Mouse (Mus musculus): Measurements from ENCODE around the gene Ethe1.
A peak's percentile ranks its signal among the peaks of the same experiment; 100 is the strongest.

Gene Ethe1

GRCm38 (mm10) chr7:24593621-24594308, 6.4 kb downstream of the Ethe1 start:
- DNase-seq (ENCODE audit: low read depth, low spot score): peak; percentile 74
- Histone ChIP-seq H3K36me3 (ENCODE audit: control insufficient read depth, insufficient read depth, low read length, poor library complexity, severe bottlenecking) (no peaks in the 10 kb centered on the region), H3K27me3 (ENCODE audit: control insufficient read depth, insufficient read depth, low read length, poor library complexity, severe bottlenecking) (no peaks in the 10 kb centered on the region)

- no peaks in the 10 kb centered on the region for H3K27me3 ChIP-seq (ENCODE audit: control insufficient read depth, insufficient read depth, low read length, poor library complexity, severe bottlenecking)
- no peaks in the 10 kb centered on the region; the same call in 1 of the 2 replicates for H3K36me3 ChIP-seq (ENCODE audit: control insufficient read depth, insufficient read depth, low read length, poor library complexity, severe bottlenecking)
- DNase-seq (ENCODE audit: low read depth, low spot score): no peak
These were observed 7.0 kb downstream of the Ethe1 start for GRCm38 (mm10) chr7:24594309-24594803.

- no peaks in the 10 kb centered on the region for H3K27me3 ChIP-seq (ENCODE audit: control insufficient read depth, insufficient read depth, low read length, poor library complexity, severe bottlenecking)
- no peak for DNase-seq (ENCODE audit: low read depth, low spot score)
- no peaks in the 10 kb centered on the region; the same call in 1 of the 2 replicates for H3K36me3 ChIP-seq (ENCODE audit: control insufficient read depth, insufficient read depth, low read length, poor library complexity, severe bottlenecking)
These were observed 8.1 kb downstream of the Ethe1 start for GRCm38 (mm10) chr7:24595464-24595863.

GRCm38 (mm10) chr7:24598121-24598520, 10.8 kb downstream of the Ethe1 start:
- H3K27me3 ChIP-seq (ENCODE audit: control insufficient read depth, insufficient read depth, low read length, poor library complexity, severe bottlenecking): no peaks in the 10 kb centered on the region
- no peaks in the 10 kb centered on the region; the same call in 1 of the 2 replicates for H3K36me3 ChIP-seq (ENCODE audit: control insufficient read depth, insufficient read depth, low read length, poor library complexity, severe bottlenecking)
- no peak for DNase-seq (ENCODE audit: low read depth, low spot score)

- DNase-seq (ENCODE audit: low read depth, low spot score): peak; percentile 45
These were observed 12.1 kb downstream of the Ethe1 start for GRCm38 (mm10) chr7:24599211-24600067.

GRCm38 (mm10) chr7:24600941-24601597, 13.7 kb downstream of the Ethe1 start:
- Histone ChIP-seq H3K27me3 (ENCODE audit: control insufficient read depth, insufficient read depth, low read length, poor library complexity, severe bottlenecking) (no peaks in the 10 kb centered on the region), H3K36me3 (ENCODE audit: control insufficient read depth, insufficient read depth, low read length, poor library complexity, severe bottlenecking) (no peaks in the 10 kb centered on the region; the same call in 1 of the 2 replicates)
- DNase-seq (ENCODE audit: low read depth, low spot score): peak; percentile 96

More at GRCm38 (mm10) chr7:24599211-24600067, 12.1 kb downstream of the Ethe1 start:
- no peaks in the 10 kb centered on the region for H3K27me3 ChIP-seq (ENCODE audit: control insufficient read depth, insufficient read depth, low read length, poor library complexity, severe bottlenecking)
- H3K36me3 ChIP-seq (ENCODE audit: control insufficient read depth, insufficient read depth, low read length, poor library complexity, severe bottlenecking): no peaks in the 10 kb centered on the region; the same call in 1 of the 2 replicates

GRCm38 (mm10) chr7:24605561-24605960, 18.2 kb downstream of the Ethe1 start:
- DNase-seq (ENCODE audit: low read depth, low spot score): no peak
- no peaks in the 10 kb centered on the region for H3K27me3 ChIP-seq (ENCODE audit: control insufficient read depth, insufficient read depth, low read length, poor library complexity, severe bottlenecking)

GRCm38 (mm10) chr7:24606046-24606445, 18.7 kb downstream of the Ethe1 start:
- DNase-seq (ENCODE audit: low read depth, low spot score): no peak
- no peaks in the 10 kb centered on the region for H3K36me3 ChIP-seq (ENCODE audit: control insufficient read depth, insufficient read depth, low read length, poor library complexity, severe bottlenecking)
- no peaks in the 10 kb centered on the region for H3K27me3 ChIP-seq (ENCODE audit: control insufficient read depth, insufficient read depth, low read length, poor library complexity, severe bottlenecking)

More at GRCm38 (mm10) chr7:24605561-24605960, 18.2 kb downstream of the Ethe1 start:
- H3K36me3 ChIP-seq (ENCODE audit: control insufficient read depth, insufficient read depth, low read length, poor library complexity, severe bottlenecking): no peaks in the 10 kb centered on the region

GRCm38 (mm10) chr7:24608017-24608416, 20.7 kb downstream of the Ethe1 start:
- Histone ChIP-seq H3K27me3 (ENCODE audit: control insufficient read depth, insufficient read depth, low read length, poor library complexity, severe bottlenecking) (no peaks in the 10 kb centered on the region), H3K36me3 (ENCODE audit: control insufficient read depth, insufficient read depth, low read length, poor library complexity, severe bottlenecking) (no peaks in the 10 kb centered on the region)
- peak; percentile 93 for DNase-seq (ENCODE audit: low read depth, low spot score)

GRCm38 (mm10) chr7:24608561-24608960, 21.2 kb downstream of the Ethe1 start:
- Histone ChIP-seq H3K36me3 (ENCODE audit: control insufficient read depth, insufficient read depth, low read length, poor library complexity, severe bottlenecking) (no peaks in the 10 kb centered on the region), H3K27me3 (ENCODE audit: control insufficient read depth, insufficient read depth, low read length, poor library complexity, severe bottlenecking) (no peaks in the 10 kb centered on the region)
- peak; percentile 46 for DNase-seq (ENCODE audit: low read depth, low spot score)

- H3K27me3 ChIP-seq (ENCODE audit: control insufficient read depth, insufficient read depth, low read length, poor library complexity, severe bottlenecking): no peaks in the 10 kb centered on the region
- DNase-seq (ENCODE audit: low read depth, low spot score): peak; percentile 46
- H3K36me3 ChIP-seq (ENCODE audit: control insufficient read depth, insufficient read depth, low read length, poor library complexity, severe bottlenecking): no peaks in the 10 kb centered on the region
These were observed 23.0 kb downstream of the Ethe1 start, which contains the start of gene Phldb3 for GRCm38 (mm10) chr7:24610144-24610878. TSS of gene Phldb3 (plus strand) at chr7:24610763.

GRCm38 (mm10) chr7:24610879-24611494, 23.6 kb downstream of the Ethe1 start:
- Histone ChIP-seq H3K36me3 (ENCODE audit: control insufficient read depth, insufficient read depth, low read length, poor library complexity, severe bottlenecking) (peaks cover 2% of the 10 kb centered on the region; the same call in 1 of the 2 replicates), H3K27me3 (ENCODE audit: control insufficient read depth, insufficient read depth, low read length, poor library complexity, severe bottlenecking) (no peaks in the 10 kb centered on the region)
- peak; percentile 96 for DNase-seq (ENCODE audit: low read depth, low spot score)

- no peak for DNase-seq (ENCODE audit: low read depth, low spot score)
- H3K27me3 ChIP-seq (ENCODE audit: control insufficient read depth, insufficient read depth, low read length, poor library complexity, severe bottlenecking): no peaks in the 10 kb centered on the region
- H3K36me3 ChIP-seq (ENCODE audit: control insufficient read depth, insufficient read depth, low read length, poor library complexity, severe bottlenecking): peaks cover 2% of the 10 kb centered on the region
These were observed 24.4 kb downstream of the Ethe1 start for GRCm38 (mm10) chr7:24611709-24612108.

Data from splenic B cell, adult 2 months (primary cell).